Mouse (Mus musculus) lung, embryonic 16.5 days (tissue): ENCODE results near the gene Zfp81. TPM values are rescaled to one million over a fixed set of nuclear protein-coding genes. Genes with fewer than 3 reads are reported as not detected.

ENCODE experiments used
- polyA plus RNA-seq: library from polyadenylated mRNA; unstranded; fragments of >200 nt; fragmentation: Nextera tagmentation; extraction: Ambion mirVana; gene quantifications from 2 replicates; pipeline ENCODE4 v1.2.1, GENCODE M21; 2015

Gene Zfp81
- polyA plus RNA-seq, 1 experiment from 2014 or later = 9.5 TPM

Other genes starting within 250 kb of the Zfp81 start
- not detected in 2 replicates for gene Morc2b, start 219.2 kb downstream of the Zfp81 start, polyA plus RNA-seq
- not detected in 2 replicates for gene Olfr55, start 190.4 kb downstream of the Zfp81 start, polyA plus RNA-seq
- not detected in 2 replicates for gene Olfr239, start 167.6 kb downstream of the Zfp81 start, polyA plus RNA-seq
- gene Olfr1564, start 137.2 kb downstream of the Zfp81 start, polyA plus RNA-seq = not detected in 2 replicates
- 20.1 and 20.7 TPM in 2 replicates for gene Zfp955a, start 103.7 kb downstream of the Zfp81 start, polyA plus RNA-seq
- gene Olfr63, start 94.2 kb downstream of the Zfp81 start, polyA plus RNA-seq = not detected in 2 replicates
- 12.0 and 12.2 TPM in 2 replicates for gene Zfp955b, start 69.3 kb downstream of the Zfp81 start, polyA plus RNA-seq
- 19.0 and 19.7 TPM in 2 replicates for gene Zfp101, start 35.8 kb upstream of the Zfp81 start, polyA plus RNA-seq
- not detected in 2 replicates for gene Actl9, start 74.0 kb upstream of the Zfp81 start, polyA plus RNA-seq
- gene Adamts10, start 165.3 kb upstream of the Zfp81 start, polyA plus RNA-seq = 153 and 157 TPM in 2 replicates
- 5.2 and 6.0 TPM in 2 replicates for gene Myo1f, start 196.8 kb upstream of the Zfp81 start, polyA plus RNA-seq